Mouse (Mus musculus) embryo, embryonic 10 days (tissue): ENCODE results near the gene Gm15557.
A peak's percentile ranks its signal among the peaks of the same experiment; 100 is the strongest.

ENCODE experiments used
- DNase-seq: peaks from one replicate; pipeline ENCODE4 v3.0.0-alpha.2; 2015; ENCODE audit warnings: low spot score

The Gm15557 gene

DNA sequence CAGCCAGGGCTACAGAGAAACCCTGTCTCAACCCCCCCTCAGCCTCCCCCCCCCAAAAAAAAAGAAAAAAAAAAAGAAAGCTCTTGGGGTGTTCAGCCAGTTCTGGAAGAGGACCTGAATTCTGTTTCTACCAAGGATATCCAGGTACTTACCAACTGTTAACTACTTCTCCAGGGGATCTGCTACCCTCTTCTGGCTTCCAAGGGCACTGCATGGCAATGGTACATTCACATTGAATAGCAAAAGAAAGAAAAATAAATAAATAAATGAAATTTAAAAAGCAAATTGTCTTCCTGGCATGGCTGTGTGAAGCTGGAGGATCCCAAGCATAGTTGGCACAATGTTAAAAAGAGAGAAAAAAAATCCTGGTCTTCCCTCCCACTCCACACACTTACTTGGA lies 11.5 kb downstream of the Gm15557 start:
- peak; percentile 75 for DNase-seq

DNA sequence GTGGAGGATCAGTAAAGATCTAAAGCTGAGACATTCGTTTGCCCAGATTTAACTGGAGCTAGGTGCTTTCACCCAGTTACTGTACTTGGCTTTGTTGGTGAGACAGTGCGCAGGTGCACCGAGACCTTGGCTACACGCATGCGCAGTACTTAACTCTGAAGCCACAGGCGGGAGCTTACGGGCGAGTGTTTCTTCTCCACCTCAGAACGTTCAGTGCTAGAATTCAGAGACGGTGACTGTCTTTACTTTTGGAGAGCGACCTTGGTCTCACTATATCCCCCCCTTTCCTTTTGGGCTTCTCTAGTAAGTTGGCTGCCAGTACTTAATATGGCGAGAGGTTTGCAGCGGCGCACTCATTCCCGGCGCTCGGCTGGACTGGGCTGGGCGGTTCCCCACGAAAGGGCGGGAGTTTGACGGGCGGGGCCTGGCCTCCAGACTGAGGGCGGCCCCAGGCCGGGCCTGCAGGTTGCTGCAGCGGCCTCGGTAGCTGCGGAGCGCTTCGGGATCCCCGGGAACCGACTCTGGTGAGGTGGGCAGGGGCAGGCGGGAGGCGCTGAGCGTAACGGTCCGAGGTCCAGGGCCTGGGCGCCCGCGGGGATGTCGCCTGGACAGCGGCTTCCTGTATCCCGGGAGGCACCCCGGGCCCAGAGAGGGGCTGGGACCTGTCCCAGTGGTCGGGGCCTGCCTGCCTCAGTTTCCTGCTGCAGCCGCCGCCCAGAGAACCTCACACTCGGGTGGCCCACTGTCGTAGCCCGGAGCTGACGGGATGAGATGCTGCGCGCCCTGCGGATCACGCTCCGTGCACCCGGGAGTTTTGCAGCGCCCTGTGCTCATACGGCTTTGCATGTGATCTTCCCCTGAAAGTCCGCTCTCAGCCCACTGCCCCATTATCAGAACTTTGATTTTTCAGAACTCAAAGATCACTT lies 15.9 kb downstream of the Gm15557 start, which contains the start of gene Cep250:
Gene Cep250 (plus strand): TSS at position 325 of the 926 bp plus-strand sequence.
- peak; percentile 94 for DNase-seq

DNA sequence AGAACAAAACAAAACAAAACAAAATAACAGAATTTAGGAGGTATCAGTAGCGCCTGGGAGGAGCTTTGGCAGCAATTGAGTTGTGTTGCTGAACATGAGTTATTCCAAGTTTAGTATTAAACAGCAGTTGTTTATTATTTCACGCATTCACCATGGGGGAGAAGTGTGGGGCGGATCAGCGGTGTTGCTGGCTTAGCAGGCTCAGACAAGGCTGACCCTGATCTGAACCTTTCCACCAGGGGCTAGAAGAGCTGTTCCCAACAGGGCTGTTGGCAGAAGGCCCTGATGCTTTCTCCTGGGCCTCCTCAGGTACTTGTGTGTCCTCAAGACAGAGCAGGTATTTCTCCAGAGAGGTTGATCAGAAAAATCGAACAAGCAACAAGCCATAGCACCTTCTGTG lies 19.5 kb downstream of the Gm15557 start:
- no peak for DNase-seq

DNA sequence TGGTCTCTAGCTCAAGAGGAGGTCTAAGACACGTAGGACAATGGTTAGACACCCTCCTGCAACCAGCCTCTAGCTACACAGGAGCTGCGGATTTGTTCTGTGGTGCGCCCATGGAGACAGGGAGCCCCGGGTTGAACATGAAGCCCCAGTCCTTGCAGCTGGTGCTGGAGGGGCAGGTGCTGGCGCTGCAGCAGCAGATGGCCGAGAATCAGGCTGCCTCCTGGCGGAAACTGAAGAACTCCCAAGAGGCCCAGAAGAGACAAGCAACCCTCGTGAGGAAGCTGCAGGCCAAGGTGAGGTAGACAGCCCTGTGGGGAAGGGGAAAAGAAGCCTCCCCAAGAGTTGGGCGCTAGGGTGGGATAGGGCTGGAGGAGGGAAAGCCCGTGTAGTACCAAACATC lies 21.3 kb downstream of the Gm15557 start:
- DNase-seq: no peak

DNA sequence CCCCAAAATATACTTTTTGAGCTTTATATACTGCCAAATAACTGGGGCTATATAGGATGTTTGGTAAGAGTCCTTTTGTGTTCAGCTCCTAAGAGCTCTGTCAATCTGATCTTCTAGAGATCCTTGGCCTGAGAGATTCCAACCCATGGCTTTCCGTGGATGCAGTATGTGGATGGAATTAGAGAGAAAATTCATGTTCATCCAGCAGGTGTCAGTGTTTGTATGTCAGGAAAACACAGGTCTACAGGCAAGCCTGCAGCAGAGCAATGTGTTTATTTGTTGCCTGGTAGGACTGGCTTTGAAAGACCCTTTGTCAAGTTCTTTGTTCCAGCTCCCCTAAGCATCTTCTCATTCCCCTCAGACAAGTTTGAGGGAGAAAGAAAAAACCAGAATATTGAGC lies 22.5 kb downstream of the Gm15557 start:
- peak; percentile 58 for DNase-seq

DNA sequence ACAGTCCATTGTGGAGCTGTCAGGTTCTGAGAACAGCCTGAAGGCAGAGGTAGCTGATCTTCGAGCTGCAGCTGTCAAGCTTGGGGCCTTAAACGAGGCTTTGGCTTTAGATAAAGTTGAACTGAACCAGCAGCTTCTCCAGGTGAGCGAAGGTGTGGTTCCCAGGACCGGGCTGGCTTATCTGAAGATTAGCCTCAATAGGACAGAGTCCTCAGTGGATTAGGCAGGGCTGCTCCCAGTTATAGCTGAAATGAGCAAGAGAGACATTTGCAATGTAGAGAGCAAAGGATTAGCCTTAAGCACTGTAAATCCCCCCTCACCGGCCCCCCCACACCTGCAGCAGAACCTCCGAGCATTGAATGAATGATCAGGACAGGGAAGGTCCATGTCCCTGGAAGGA lies 32.8 kb downstream of the Gm15557 start:
- DNase-seq: no peak

DNA sequence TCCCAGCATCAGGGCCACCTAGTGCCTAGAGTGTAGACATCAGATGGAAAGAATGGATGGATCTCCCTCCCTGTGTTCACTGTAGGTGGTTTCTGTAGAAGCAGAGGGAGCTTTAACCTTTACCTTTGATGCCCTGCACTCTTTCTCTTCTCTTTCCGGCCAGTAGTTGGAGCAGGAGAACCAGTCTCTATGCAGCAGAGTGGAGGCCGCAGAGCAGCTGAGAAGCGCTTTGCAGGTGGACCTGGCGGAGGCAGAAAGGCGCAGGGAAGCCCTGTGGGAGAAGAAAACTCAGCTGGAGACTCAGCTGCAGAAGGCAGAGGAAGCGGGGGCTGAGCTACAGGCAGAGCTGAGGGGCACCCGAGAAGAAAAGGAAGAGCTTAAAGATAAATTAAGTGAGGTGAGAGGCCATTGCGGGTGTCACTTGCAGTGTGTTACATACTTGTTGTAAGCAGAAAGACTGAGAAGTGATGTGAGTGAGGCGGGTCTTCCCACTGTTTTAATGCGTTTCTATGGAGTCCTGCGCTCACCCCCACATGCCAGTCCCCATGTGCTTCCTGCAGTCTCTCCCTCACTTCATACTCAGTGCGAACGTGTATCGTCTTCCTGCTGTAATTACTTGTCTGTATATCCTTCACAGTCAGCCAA lies 33.7 kb downstream of the Gm15557 start:
- DNase-seq: no peak

DNA sequence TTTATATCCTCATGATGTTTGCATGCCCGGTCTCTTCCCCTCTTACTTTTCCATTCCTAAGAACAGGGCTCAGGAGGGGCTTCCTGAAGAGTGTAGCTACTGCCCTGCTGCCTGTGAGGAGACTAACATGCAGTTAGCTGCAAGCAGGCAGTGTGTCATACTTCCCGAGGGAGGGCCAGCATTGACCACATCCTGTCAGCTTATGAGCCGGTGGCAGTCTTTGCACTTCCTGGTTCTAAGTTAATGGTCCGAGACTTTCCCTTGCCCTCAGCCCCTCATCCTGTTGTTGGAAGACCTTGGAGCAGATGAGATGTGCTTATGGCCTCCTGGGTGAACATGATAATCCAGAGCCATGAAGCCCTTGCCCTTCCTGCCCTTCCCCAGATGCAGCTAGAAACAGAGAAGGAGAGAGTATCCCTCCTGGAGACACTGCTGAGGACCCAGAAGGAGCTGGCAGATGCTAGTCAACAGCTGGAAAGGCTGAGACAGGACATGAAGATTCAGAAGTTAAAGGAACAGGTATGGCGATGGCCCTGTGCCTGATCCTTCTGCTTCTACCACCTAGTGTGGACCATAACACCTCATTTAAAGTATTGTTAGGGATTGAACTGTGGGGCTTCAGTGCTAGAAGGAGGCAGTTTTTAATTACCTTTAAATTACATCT lies 38.9 kb downstream of the Gm15557 start:
- no peak for DNase-seq

DNA sequence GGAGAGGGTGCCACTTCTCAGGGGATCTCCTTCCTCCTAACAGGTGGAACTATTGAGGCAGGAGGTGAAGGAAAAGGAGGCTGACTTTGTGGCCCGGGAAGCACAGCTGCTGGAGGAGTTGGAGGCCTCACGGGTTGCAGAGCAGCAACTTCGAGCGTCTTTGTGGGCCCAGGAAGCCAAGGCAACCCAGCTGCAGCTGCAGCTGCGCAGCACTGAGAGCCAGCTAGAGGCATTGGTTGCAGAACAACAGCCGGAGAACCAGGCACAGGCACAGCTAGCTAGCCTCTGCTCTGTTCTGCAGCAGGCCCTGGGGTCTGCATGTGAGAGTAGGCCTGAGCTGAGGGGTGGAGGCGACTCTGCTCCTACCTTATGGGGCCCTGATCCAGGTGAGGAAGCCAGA lies 45.2 kb downstream of the Gm15557 start:
- DNase-seq: no peak

DNA sequence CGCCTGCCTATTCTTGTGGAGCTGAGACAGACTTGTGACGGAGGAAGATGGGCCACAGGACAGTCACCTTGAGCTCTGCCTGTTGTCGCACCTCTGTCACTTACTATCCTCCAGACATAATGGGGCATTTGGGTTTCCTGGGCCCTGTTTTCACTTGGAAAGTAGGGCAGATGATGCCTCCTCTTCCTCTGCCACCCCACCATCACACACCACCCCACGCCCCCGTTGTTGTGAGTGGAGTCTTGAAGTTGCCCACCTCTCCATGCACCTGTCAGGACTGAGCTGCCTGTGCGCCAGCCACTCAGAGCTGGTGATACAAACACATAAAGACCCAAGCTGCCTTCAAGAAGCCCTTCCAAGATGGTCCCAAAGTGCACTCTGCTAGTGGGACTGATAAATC lies 46.6 kb downstream of the Gm15557 start:
- DNase-seq: no peak

DNA sequence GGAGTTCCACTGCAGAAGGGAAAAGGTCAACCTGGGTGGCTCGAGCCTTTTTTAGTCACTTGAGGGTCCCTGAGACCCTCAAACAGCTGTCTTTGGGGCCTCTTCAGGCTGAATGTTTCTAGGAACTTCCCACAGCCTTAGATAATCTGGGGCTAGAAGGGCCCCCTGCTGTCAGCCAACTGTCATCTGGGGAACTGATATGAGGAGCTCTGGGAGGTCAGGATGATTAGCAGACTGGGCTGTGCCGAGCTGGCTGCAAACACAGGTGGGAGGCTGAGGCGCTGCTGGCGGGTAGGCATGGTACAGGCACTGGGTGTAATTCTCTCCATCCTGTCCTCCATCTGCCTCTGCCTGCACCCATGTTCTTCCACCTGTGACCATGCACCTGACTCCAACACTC lies 48.6 kb downstream of the Gm15557 start:
- DNase-seq: no peak

DNA sequence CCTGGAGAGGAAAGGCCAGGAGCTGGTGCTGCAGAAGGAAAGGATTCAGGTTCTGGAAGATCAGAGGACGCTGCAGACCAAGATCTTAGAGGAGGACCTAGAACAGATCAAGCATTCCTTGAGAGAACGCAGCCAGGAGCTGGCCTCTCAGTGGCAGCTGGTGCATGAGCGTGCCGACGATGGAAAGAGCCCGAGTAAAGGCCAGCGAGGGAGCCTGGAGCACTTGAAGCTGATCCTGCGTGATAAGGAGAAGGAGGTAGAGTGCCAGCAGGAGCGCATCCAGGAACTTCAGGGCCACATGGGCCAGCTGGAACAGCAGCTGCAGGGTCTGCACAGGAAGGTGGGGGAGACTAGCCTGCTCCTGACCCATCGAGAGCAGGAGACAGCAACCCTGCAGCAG lies 50.6 kb downstream of the Gm15557 start:
- DNase-seq: no peak

DNA sequence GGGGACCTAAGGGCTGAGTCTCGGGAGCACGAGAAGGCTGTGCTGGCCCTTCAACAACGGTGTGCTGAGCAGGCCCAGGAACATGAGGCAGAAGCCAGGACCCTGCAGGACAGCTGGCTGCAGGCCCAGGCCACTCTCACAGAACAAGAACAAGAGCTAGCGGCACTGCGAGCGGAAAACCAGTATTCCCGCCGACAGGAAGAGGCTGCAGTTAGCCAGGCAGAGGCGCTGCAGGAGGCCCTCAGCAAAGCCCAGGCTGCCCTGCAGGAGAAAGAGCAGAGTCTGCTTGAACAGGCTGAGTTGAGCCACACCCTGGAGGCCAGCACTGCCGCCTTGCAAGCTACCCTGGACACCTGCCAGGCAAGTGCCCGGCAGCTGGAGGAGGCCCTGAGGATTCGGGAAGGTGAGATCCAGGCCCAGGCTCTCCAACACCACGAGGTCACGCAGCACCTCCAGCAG lies 51.4 kb downstream of the Gm15557 start:
- DNase-seq: no peak
